Mouse (Mus musculus) gastrocnemius, postnatal 4 days (tissue): ENCODE measurements around the gene Mroh8. TPM values are rescaled to one million over a fixed set of nuclear protein-coding genes. Genes with fewer than 3 reads are reported as not detected.

Experiments
- DNase-seq, 2 experiments: peaks; one replicate each; pipeline ENCODE4 v3.0.0; 2021 to 2022; ENCODE audit warnings: low spot score in 2 of 2, mixed read lengths in 2 of 2
- long read RNA-seq, 2 experiments: library from polyadenylated mRNA; stranded (forward); transcript quantifications; one replicate each; pipeline ENCODE4 v2.0.0; 2021
- total RNA-seq, 2 experiments: library from RNA; stranded (reverse); gene quantifications; 2 replicates each; pipeline ENCODE4 v1.2.3; 2021

Gene Mroh8
- total RNA-seq, result under 1 TPM; 0.16 to 0.29 TPM
- long read RNA-seq, experiment 1, partial matches to known transcripts, result 0 of 1 reads
- long read RNA-seq, experiment 1, other reads (novel, unspliced or antisense), result 1 of 1 reads
- long read RNA-seq, experiment 2, result 0 reads

GRCm38 (mm10) chr2:157279416-157279800 lies at the start of gene Mroh8:
Gene Mroh8, minus strand, starts transcription at chr2:157279549.
- DNase-seq, result no peak

- DNase-seq, result no peak
Observed at GRCm38 (mm10) chr2:157328570-157328969, 49.2 kb upstream of the Mroh8 start.

- no peak for DNase-seq
Observed at GRCm38 (mm10) chr2:157328106-157328505, 48.8 kb upstream of the Mroh8 start.

GRCm38 (mm10) chr2:157325238-157325637 lies 45.9 kb upstream of the Mroh8 start:
- DNase-seq, result no peak

- DNase-seq, result no peak
Observed at GRCm38 (mm10) chr2:157322029-157322766, 42.8 kb upstream of the Mroh8 start.

GRCm38 (mm10) chr2:157320886-157321285 lies 41.5 kb upstream of the Mroh8 start:
- no peak for DNase-seq

GRCm38 (mm10) chr2:157320135-157320534 lies 40.8 kb upstream of the Mroh8 start:
- DNase-seq, result no peak

GRCm38 (mm10) chr2:157317220-157317619 lies 37.9 kb upstream of the Mroh8 start:
- no peak for DNase-seq

- DNase-seq, result no peak
Observed at GRCm38 (mm10) chr2:157316358-157316933, 37.1 kb upstream of the Mroh8 start.

GRCm38 (mm10) chr2:157315486-157315885 lies 36.1 kb upstream of the Mroh8 start:
- no peak for DNase-seq

- DNase-seq, result no peak
Observed at GRCm38 (mm10) chr2:157314310-157314709, 35.0 kb upstream of the Mroh8 start.

- DNase-seq, result no peak
Observed at GRCm38 (mm10) chr2:157313718-157314117, 34.4 kb upstream of the Mroh8 start.

GRCm38 (mm10) chr2:157310963-157311637 lies 31.8 kb upstream of the Mroh8 start:
- DNase-seq, result no peak

- DNase-seq, result no peak
Observed at GRCm38 (mm10) chr2:157309611-157310010, 30.3 kb upstream of the Mroh8 start.

GRCm38 (mm10) chr2:157308273-157308917 lies 29.0 kb upstream of the Mroh8 start:
- no peak for DNase-seq

GRCm38 (mm10) chr2:157307715-157308265 lies 28.4 kb upstream of the Mroh8 start:
- no peak for DNase-seq

GRCm38 (mm10) chr2:157306091-157307032 lies 27.0 kb upstream of the Mroh8 start:
- DNase-seq, result no peak

- no peak for DNase-seq
Observed at GRCm38 (mm10) chr2:157303096-157303495, 23.7 kb upstream of the Mroh8 start.

- no peak for DNase-seq
Observed at GRCm38 (mm10) chr2:157300051-157300450, 20.7 kb upstream of the Mroh8 start.

- no peak for DNase-seq
Observed at GRCm38 (mm10) chr2:157296105-157296689, 16.8 kb upstream of the Mroh8 start.
